Mouse (Mus musculus): ENCODE data around the gene Mup8.
"Not testable (repeated sequence)": the region's sequence is repeated elsewhere in the genome, so short reads cannot be mapped to it uniquely, and the experiment has no call there.

Mup8 gene

GRCm38 (mm10) chr4:60222499-60222898 is at the start of gene Mup8:
Gene Mup8 (minus strand): TSS chr4:60222599.
- DNase-seq: not testable (repeated sequence)

- DNase-seq: not testable (repeated sequence)
These were observed 43.8 kb upstream of the Mup8 start for GRCm38 (mm10) chr4:60265977-60266770.

- not testable (repeated sequence) for DNase-seq
These were observed 40.3 kb upstream of the Mup8 start for GRCm38 (mm10) chr4:60262706-60263105.
